Mouse (Mus musculus) intestine, embryonic 15.5 days (tissue): Measurements from ENCODE around the gene Pcnx3. TPM values are rescaled to one million over a fixed set of nuclear protein-coding genes. Genes with fewer than 3 reads are reported as not detected.

Source experiments
- ATAC-seq: fragments of 200-750 bp; cut with Nextera tagmentation; 2 replicates; pipeline ENCODE4 v1.8.0; 2017; ENCODE audit warnings: moderate TSS enrichment, moderate library complexity
- H3K27ac ChIP-seq: fragments of 300-500 bp; sonication (generic); 2 replicates; pipeline ENCODE4 v1.5.1; 2015; ENCODE audit warnings: mild to moderate bottlenecking, inconsistent platforms
- H3K27me3 ChIP-seq: fragments of 300-500 bp; sonication (generic); replicated peaks from 2 replicates; pipeline ENCODE4 v1.6.1; 2015; ENCODE audit warnings: inconsistent platforms
- H3K36me3 ChIP-seq: fragments of 300-500 bp; sonication (generic); 2 replicates; pipeline ENCODE4 v1.6.1; 2015; ENCODE audit warnings: inconsistent platforms
- H3K4me1 ChIP-seq: fragments of 300-500 bp; sonication (generic); replicated peaks from 2 replicates; pipeline ENCODE4 v1.6.1; 2015; ENCODE audit warnings: inconsistent platforms
- H3K4me2 ChIP-seq: fragments of 300-500 bp; sonication (generic); replicated peaks from 2 replicates; pipeline ENCODE4 v1.6.1; 2015; ENCODE audit warnings: mild to moderate bottlenecking, inconsistent platforms
- H3K4me3 ChIP-seq: fragments of 300-500 bp; sonication (generic); replicated peaks from 2 replicates; pipeline ENCODE4 v1.5.1; 2015; ENCODE audit warnings: inconsistent platforms
- H3K9ac ChIP-seq: fragments of 300-500 bp; sonication (generic); 2 replicates; pipeline ENCODE4 v1.6.1; 2015; ENCODE audit warnings: inconsistent platforms
- H3K9me3 ChIP-seq: fragments of 300-500 bp; sonication (generic); 2 replicates; pipeline ENCODE4 v1.6.1; 2016; ENCODE audit warnings: inconsistent platforms
- whole genome bisulfite sequencing: fragments of 180-500 bp; shearing (Covaris S2); methylation state at CpG from one replicate; pipeline ENCODE4 v1.1.7; 2015; 5-methylcytosine and 5-hydroxymethylcytosine counted together
- polyA plus RNA-seq: library from polyadenylated mRNA; unstranded; fragments of >200 nt; fragmentation: Nextera tagmentation; extraction: Ambion mirVana; gene quantifications from 2 replicates; pipeline ENCODE4 v1.2.1, GENCODE M21; 2015

Pcnx3 gene
- polyA plus RNA-seq, 1 experiment from 2014 or later = 16.3 TPM

- H3K27me3 ChIP-seq = no peaks in the 10 kb centered on the region
- H3K4me1 ChIP-seq = peaks cover 21% of the 10 kb centered on the region
- no peak overlapping the region for H3K27ac ChIP-seq
- H3K4me3 ChIP-seq = no peak overlapping the region
- ATAC-seq = no peak
- no peak overlapping the region for H3K4me2 ChIP-seq
- peaks cover 38% of the 10 kb centered on the region for H3K36me3 ChIP-seq
- 90% methylated on average over 8 of the region's 8 CpGs for WGBS
- H3K9me3 ChIP-seq = no peaks in the 10 kb centered on the region
- no peak overlapping the region for H3K9ac ChIP-seq
Measured at GRCm38 (mm10) chr19:5646731-5647330, 41.9 kb downstream of the Pcnx3 start.

- H3K36me3 ChIP-seq = peaks cover 45% of the 10 kb centered on the region
- no peak overlapping the region for H3K4me2 ChIP-seq
- H3K27me3 ChIP-seq = no peaks in the 10 kb centered on the region
- H3K9ac ChIP-seq = no peak overlapping the region
- WGBS = 95% methylated on average over 9 of the region's 9 CpGs
- no peaks in the 10 kb centered on the region for H3K9me3 ChIP-seq
- no peak overlapping the region for H3K27ac ChIP-seq
- no peak for ATAC-seq
- H3K4me3 ChIP-seq = no peak overlapping the region
- peaks cover 21% of the 10 kb centered on the region for H3K4me1 ChIP-seq
Measured at GRCm38 (mm10) chr19:5645280-5645679, 43.4 kb downstream of the Pcnx3 start.

- WGBS = 91% methylated on average over 8 of the region's 8 CpGs
- no peak for ATAC-seq
- no peak overlapping the region for H3K4me2 ChIP-seq
- no peak overlapping the region for H3K27ac ChIP-seq
- no peak overlapping the region for H3K9ac ChIP-seq
- H3K27me3 ChIP-seq = no peaks in the 10 kb centered on the region
- H3K9me3 ChIP-seq = no peaks in the 10 kb centered on the region
- peaks cover 18% of the 10 kb centered on the region for H3K4me1 ChIP-seq
- H3K36me3 ChIP-seq = peaks cover 46% of the 10 kb centered on the region
- no peak overlapping the region for H3K4me3 ChIP-seq
Measured at GRCm38 (mm10) chr19:5641641-5642040, 47.1 kb downstream of the Pcnx3 start.

- Histone ChIP-seq H3K27ac (no peak overlapping the region), H3K27me3 (no peaks in the 10 kb centered on the region), H3K9me3 (no peaks in the 10 kb centered on the region), H3K9ac (no peak overlapping the region), H3K4me3 (no peak overlapping the region), H3K4me2 (no peak overlapping the region), H3K36me3 (peaks cover 43% of the 10 kb centered on the region), H3K4me1 (peaks cover 19% of the 10 kb centered on the region)
- 81% methylated on average over 17 of the region's 17 CpGs for WGBS
- ATAC-seq = no peak
Measured at GRCm38 (mm10) chr19:5641021-5641420, 47.7 kb downstream of the Pcnx3 start.

GRCm38 (mm10) chr19:5640339-5640738, 48.4 kb downstream of the Pcnx3 start:
- H3K9me3 ChIP-seq = no peaks in the 10 kb centered on the region
- no peak overlapping the region for H3K27ac ChIP-seq
- 45% methylated on average over 9 of the region's 9 CpGs for WGBS
- H3K27me3 ChIP-seq = no peaks in the 10 kb centered on the region
- peaks cover 19% of the 10 kb centered on the region for H3K4me1 ChIP-seq
- no peak overlapping the region for H3K4me2 ChIP-seq
- no peak overlapping the region for H3K9ac ChIP-seq
- H3K36me3 ChIP-seq = peaks cover 40% of the 10 kb centered on the region
- ATAC-seq = no peak
- no peak overlapping the region for H3K4me3 ChIP-seq

GRCm38 (mm10) chr19:5638416-5639005, 50.2 kb downstream of the Pcnx3 start:
- H3K36me3 ChIP-seq = peaks cover 36% of the 10 kb centered on the region
- ATAC-seq = no peak
- peaks cover 19% of the 10 kb centered on the region for H3K4me1 ChIP-seq
- no peak overlapping the region for H3K27ac ChIP-seq
- peak overlapping the region; percentile 87 for H3K4me3 ChIP-seq
- WGBS = 86% methylated on average over 18 of the region's 18 CpGs
- peak overlapping the region; percentile 90 for H3K9ac ChIP-seq
- H3K27me3 ChIP-seq = no peaks in the 10 kb centered on the region
- peak overlapping the region; percentile 91 for H3K4me2 ChIP-seq
- H3K9me3 ChIP-seq = no peaks in the 10 kb centered on the region

GRCm38 (mm10) chr19:5637069-5638047, 51.4 kb downstream of the Pcnx3 start, which contains the start of gene Rela:
Gene Rela (plus strand): TSS chr19:5637483.
- Histone ChIP-seq H3K4me2 (peak within 1 kb of the TSS; percentile 91), H3K9me3 (no peaks in the 10 kb centered on the region), H3K27me3 (no peaks in the 10 kb centered on the region), H3K4me1 (peaks cover 19% of the 10 kb centered on the region), H3K9ac (peak within 1 kb of the TSS; percentile 90), H3K36me3 (peaks cover 28% of the 10 kb centered on the region), H3K27ac (peak within 1 kb of the TSS; percentile 90), H3K4me3 (peak within 1 kb of the TSS; percentile 87)
- under 1% methylated on average over 96 of the region's 109 CpGs for WGBS
- ATAC-seq = peak; percentile 92

- H3K27me3 ChIP-seq = no peaks in the 10 kb centered on the region
- H3K9me3 ChIP-seq = no peaks in the 10 kb centered on the region
- H3K27ac ChIP-seq = peak overlapping the region; percentile 90
- peaks cover 22% of the 10 kb centered on the region for H3K36me3 ChIP-seq
- WGBS = 41% methylated on average over 12 of the region's 12 CpGs
- peak overlapping the region; percentile 90 for H3K9ac ChIP-seq
- peak overlapping the region; percentile 91 for H3K4me2 ChIP-seq
- H3K4me1 ChIP-seq = peaks cover 19% of the 10 kb centered on the region
- ATAC-seq = peak; percentile 11; the same call in 1 of the 2 replicates
- H3K4me3 ChIP-seq = peak overlapping the region; percentile 87
Measured at GRCm38 (mm10) chr19:5636571-5637041, 52.1 kb downstream of the Pcnx3 start.

GRCm38 (mm10) chr19:5636036-5636570, 52.6 kb downstream of the Pcnx3 start:
- no peaks in the 10 kb centered on the region for H3K9me3 ChIP-seq
- peak overlapping the region; percentile 91; the same call in 1 of the 2 replicates for H3K4me2 ChIP-seq
- ATAC-seq = no peak
- no peak overlapping the region for H3K27ac ChIP-seq
- peaks cover 19% of the 10 kb centered on the region for H3K4me1 ChIP-seq
- H3K4me3 ChIP-seq = no peak overlapping the region
- peaks cover 17% of the 10 kb centered on the region for H3K36me3 ChIP-seq
- WGBS = 77% methylated on average over 7 of the region's 7 CpGs
- no peak overlapping the region for H3K9ac ChIP-seq
- no peaks in the 10 kb centered on the region for H3K27me3 ChIP-seq

GRCm38 (mm10) chr19:5632120-5632519, 56.6 kb downstream of the Pcnx3 start:
- H3K9ac ChIP-seq = no peak overlapping the region
- H3K36me3 ChIP-seq = no peaks in the 10 kb centered on the region
- WGBS = 78% methylated on average over 9 of the region's 9 CpGs
- no peak overlapping the region for H3K27ac ChIP-seq
- ATAC-seq = no peak
- H3K4me1 ChIP-seq = peaks cover 5% of the 10 kb centered on the region; the same call in 1 of the 2 replicates
- no peaks in the 10 kb centered on the region for H3K27me3 ChIP-seq
- H3K9me3 ChIP-seq = no peaks in the 10 kb centered on the region
- H3K4me3 ChIP-seq = no peak overlapping the region
- no peak overlapping the region for H3K4me2 ChIP-seq

- ATAC-seq = no peak
- H3K27ac ChIP-seq = no peak overlapping the region
- H3K4me2 ChIP-seq = no peak overlapping the region
- no peaks in the 10 kb centered on the region for H3K36me3 ChIP-seq
- no peak overlapping the region for H3K4me3 ChIP-seq
- H3K9me3 ChIP-seq = no peaks in the 10 kb centered on the region
- no peak overlapping the region for H3K9ac ChIP-seq
- no peaks in the 10 kb centered on the region for H3K27me3 ChIP-seq
- no peaks in the 10 kb centered on the region for H3K4me1 ChIP-seq
Measured at GRCm38 (mm10) chr19:5629907-5630306, 58.8 kb downstream of the Pcnx3 start.

GRCm38 (mm10) chr19:5625311-5625710, 63.4 kb downstream of the Pcnx3 start:
- Histone ChIP-seq H3K4me1 (no peaks in the 10 kb centered on the region), H3K27ac (no peak overlapping the region), H3K9ac (no peak overlapping the region), H3K27me3 (no peaks in the 10 kb centered on the region), H3K9me3 (no peaks in the 10 kb centered on the region), H3K36me3 (no peaks in the 10 kb centered on the region), H3K4me2 (no peak overlapping the region), H3K4me3 (no peak overlapping the region)
- ATAC-seq = no peak
- 84% methylated on average over 8 of the region's 8 CpGs for WGBS
